Mouse (Mus musculus) erythroblast, embryonic 14.5 days (primary cell): ENCODE data around the gene Dhx37.
"Not testable (repeated sequence)": the region's sequence is repeated elsewhere in the genome, so short reads cannot be mapped to it uniquely, and the experiment has no call there.

ENCODE experiments used
- GATA1 ChIP-seq: IDR thresholded peaks from 2 replicates; pipeline ENCODE4 v1.6.1; 2012; ENCODE audit warnings: low read length, inconsistent platforms, mixed read lengths
- TAL1 ChIP-seq: IDR thresholded peaks from 3 replicates; pipeline ENCODE4 v1.6.1; 2012; ENCODE audit warnings: low read length, inconsistent platforms, mixed read lengths

DNA sequence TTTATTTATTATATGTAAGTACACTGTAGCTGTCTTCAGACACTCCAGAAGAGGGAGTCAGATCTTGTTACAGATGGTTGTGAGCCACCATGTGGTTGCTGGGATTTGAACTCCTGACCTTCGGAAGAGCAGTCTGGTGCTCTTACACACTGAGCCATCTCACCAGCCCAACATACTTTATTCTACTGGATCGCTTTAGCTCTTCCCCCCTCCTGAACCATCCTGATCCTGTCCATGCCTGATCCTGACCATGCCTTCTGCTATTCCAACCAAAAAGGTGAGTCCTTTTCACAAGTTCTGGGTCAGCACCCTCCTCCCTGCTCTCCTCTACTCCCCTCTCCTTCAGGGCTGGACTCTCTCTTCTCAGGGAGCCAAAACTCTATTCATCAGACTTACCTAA lies 1.6 kb downstream of the Dhx37 start:
- TF ChIP-seq GATA1, TAL1: not testable (repeated sequence)
